Mouse (Mus musculus): ENCODE measurements around the gene Rgp1.

The Rgp1 gene

DNA sequence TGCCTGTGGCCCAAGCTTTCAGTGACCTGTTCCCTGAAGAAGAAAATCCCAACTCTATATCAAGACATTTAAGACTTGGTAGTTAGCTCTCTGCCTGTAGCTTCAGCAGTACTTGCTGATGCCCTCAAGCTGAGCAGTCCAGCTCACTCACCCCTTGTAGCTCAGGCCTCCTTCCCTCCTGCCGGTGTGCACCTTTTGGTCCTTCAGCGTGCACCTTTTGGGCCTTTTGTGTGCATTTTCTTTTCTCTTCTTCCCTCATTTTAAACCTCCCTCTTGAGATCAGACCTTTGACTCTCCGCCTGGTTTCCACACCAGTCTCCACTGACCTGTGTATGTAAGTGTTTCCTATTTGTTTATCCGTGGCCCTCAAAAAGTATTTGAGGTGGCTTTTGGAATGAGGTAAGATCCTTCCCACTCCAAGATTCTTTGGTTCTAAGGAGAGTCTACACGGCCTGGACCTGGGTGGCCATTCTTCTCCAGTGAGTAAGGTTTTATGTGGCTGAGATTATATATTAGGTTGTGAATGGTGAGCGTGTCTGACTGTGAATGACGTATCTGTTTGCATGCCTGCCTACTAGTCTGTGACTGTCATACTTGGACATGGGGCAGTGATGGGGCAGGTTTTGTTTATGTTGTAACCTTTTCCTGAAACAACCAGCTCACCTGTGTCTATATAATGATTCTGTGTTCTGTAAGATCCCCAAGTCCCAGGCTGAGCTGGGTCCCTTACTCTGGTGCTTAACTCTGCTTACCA is 56.3 kb downstream of the Rgp1 start:
- DNase-seq (ENCODE audit: low read depth, low spot score): no peak

DNA sequence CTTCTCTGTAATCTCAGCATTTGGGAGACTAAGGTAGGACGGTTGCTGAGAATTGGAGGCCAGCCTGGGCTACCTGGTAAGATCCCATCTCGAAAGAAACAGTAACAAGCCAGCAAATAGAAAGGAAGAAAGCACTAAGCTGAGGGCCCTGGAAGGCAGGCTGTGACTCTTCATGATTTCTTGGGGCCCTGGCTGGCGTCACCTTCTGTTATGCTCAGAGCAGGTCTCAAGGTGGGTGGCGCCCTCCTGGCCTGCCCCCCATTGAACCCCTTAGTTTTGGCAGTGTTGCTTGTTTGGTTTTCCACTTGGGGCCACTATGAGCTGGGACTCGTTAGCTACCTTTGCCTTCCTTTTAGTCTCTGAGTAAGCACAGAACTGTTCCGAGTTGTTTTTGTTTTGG is 58.2 kb downstream of the Rgp1 start:
- no peak for DNase-seq (ENCODE audit: low read depth, low spot score)

Measured in CD4-positive, CD25-positive, alpha-beta regulatory T cell, adult 2 months (primary cell).